Mouse (Mus musculus) neutrophil, adult 59 days (primary cell): ENCODE data around the gene Kcnip4. TPM values are rescaled to one million over a fixed set of nuclear protein-coding genes. Genes with fewer than 3 reads are reported as not detected.

ENCODE experiments used
- total RNA-seq, 2 experiments: library from RNA; stranded (reverse); gene quantifications; 1 replicate in 1 of 2; 2 replicates in 1 of 2; pipeline ENCODE4 v1.2.4; 2023

Kcnip4 gene
- total RNA-seq: not detected

DNA sequence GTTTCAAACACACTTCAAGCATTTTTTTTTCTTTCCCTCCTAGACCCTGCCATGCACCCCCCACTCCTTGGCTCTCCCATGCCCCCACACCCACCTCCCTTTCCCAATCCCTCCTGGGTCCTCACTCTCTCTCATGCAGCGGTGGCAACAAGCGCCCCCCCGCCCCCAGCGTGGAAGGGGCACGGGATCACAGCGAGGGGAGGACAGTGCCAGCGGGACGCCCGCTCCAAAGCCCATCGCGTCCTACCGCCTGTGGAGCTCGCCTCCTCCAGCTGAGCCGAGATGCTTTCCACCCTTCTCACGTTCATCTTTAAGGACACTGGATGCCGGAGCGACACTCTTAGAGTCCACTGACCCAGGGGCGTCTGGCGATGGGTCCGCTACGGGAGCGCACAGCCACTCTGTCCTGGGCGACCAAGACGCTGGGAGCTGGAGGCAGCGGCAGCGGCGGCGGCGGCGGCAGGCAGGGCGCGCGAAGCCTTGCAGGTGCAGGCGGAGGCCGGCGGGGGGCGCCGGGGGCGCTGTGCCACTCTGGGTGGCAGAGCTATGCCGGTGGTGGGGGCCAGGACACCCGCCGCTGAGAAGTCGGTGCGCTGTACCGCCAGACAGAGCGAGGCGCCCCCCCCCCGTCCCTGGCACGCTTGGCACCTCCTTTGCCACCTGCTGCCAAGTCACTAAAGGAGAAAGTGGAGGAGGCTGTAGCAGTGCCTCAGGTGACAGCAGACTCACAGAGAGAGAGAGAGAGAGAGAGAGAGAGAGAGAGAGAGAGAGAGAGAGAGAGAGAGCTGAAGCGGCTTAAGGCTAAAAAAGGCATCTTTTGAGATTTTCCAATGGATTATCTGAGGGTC lies at the start of gene Kcnip4:
Gene Kcnip4 (minus strand): TSS at position 514 of the 848 bp plus-strand sequence.

